Mouse (Mus musculus) stomach, embryonic 15.5 days (tissue): Measurements from ENCODE around the gene Gm49673. TPM values are rescaled to one million over a fixed set of nuclear protein-coding genes. Genes with fewer than 3 reads are reported as not detected.
"Not testable (repeated sequence)": the region's sequence is repeated elsewhere in the genome, so short reads cannot be mapped to it uniquely, and the experiment has no call there.

Experiments used
- ATAC-seq: fragments of 200-750 bp; cut with Nextera tagmentation; 2 replicates; pipeline ENCODE4 v1.8.0; 2017; ENCODE audit warnings: low read depth, moderate number of reproducible peaks, moderate TSS enrichment; ENCODE audit not compliant: insufficient read depth, low FRiP score
- H3K27ac ChIP-seq: fragments of 300-500 bp; sonication (generic); 2 replicates; pipeline ENCODE4 v1.5.1; 2015; ENCODE audit warnings: mild to moderate bottlenecking, inconsistent platforms
- H3K27me3 ChIP-seq: fragments of 300-500 bp; sonication (generic); replicated peaks from 2 replicates; pipeline ENCODE4 v1.6.1; 2015; ENCODE audit warnings: inconsistent platforms
- H3K36me3 ChIP-seq: fragments of 300-500 bp; sonication (generic); 2 replicates; pipeline ENCODE4 v1.6.1; 2015; ENCODE audit warnings: inconsistent platforms
- H3K4me1 ChIP-seq: fragments of 300-500 bp; sonication (generic); 2 replicates; pipeline ENCODE4 v1.6.1; 2015; ENCODE audit warnings: inconsistent platforms
- H3K4me2 ChIP-seq: fragments of 300-500 bp; sonication (generic); 2 replicates; pipeline ENCODE4 v1.6.1; 2015; ENCODE audit warnings: mild to moderate bottlenecking, inconsistent platforms
- H3K4me3 ChIP-seq: fragments of 300-500 bp; sonication (generic); replicated peaks from 2 replicates; pipeline ENCODE4 v1.5.1; 2015; ENCODE audit warnings: inconsistent platforms
- H3K9ac ChIP-seq: fragments of 300-500 bp; sonication (generic); 2 replicates; pipeline ENCODE4 v1.6.1; 2015; ENCODE audit warnings: inconsistent platforms
- H3K9me3 ChIP-seq: fragments of 300-500 bp; sonication (generic); 2 replicates; pipeline ENCODE4 v1.6.1; 2016; ENCODE audit warnings: inconsistent platforms
- WGBS: fragments of 180-500 bp; shearing (Covaris S2); methylation state at CpG from one replicate; pipeline ENCODE4 v1.1.7; 2015; 5-methylcytosine and 5-hydroxymethylcytosine counted together
- polyA plus RNA-seq: library from polyadenylated mRNA; unstranded; fragments of >200 nt; fragmentation: Nextera tagmentation; extraction: Ambion mirVana; gene quantifications from 2 replicates; pipeline ENCODE4 v1.2.1, GENCODE M21; 2015

Gm49673 gene
- 0.18 and 0.24 TPM in 2 replicates for polyA plus RNA-seq

DNA sequence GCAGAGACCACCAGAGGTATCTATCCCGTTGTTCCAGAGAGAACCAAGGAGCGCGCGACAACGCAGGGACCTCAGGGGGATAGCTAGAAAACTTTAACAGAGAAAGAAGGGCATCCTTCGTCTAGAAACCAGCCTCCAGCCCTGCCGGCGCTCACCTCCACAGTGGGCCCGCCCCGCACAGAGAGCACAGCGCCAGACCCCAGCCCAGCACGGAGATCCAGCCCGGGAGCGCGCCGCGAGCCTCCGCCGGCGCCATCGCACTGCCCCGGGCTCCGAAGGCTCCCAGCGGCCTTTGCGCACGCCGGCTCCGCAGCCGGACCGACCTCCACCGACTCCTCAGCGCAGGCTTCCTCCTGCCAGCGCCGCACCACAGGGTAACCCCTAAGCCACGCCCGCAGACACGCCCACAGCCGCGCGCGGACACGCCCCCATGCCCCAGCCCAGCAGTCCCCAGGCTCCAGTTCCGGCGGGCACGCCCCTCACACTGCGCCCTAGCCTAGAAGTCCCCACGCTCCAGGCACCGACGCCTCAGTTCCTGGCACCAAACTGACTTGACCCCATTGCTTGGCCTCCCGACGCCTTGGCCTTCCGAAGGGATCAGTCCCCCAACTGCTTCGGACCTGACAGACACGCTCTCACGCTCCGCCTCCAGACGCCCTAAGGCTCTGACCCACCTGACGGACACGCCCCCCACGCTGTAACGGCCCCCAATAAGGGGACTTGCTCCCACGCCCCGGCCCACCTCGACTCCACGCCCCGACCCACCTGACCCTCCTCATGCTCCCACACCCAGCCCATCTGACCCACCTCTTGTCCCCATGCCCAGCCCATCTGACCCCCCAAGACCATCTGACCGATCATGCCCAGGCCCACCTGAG is at the start of gene Gm49673, which contains the start of gene Rnaset2a:
Gene Gm49673 (minus strand): TSS at position 350 of the 878 bp plus-strand sequence.
Gene Rnaset2a (minus strand): TSS at position 659 of the 878 bp plus-strand sequence.
- H3K9me3 ChIP-seq, H3K27me3 ChIP-seq, H3K4me1 ChIP-seq, H3K36me3 ChIP-seq: not testable (repeated sequence)
- peak within 1 kb of the TSS; percentile 57 for H3K4me3 ChIP-seq
- WGBS: 2% methylated on average over 52 of the region's 67 CpGs
- 0 out of 2 replicates have a peak within 1 kb of the TSS, but pooled peaks have one; percentile 4 for H3K27ac ChIP-seq
- peak; percentile 99 for ATAC-seq
- peak within 1 kb of the TSS; percentile 57 for H3K4me2 ChIP-seq
- H3K9ac ChIP-seq: peak within 1 kb of the TSS; percentile 52; the same call in 1 of the 2 replicates

DNA sequence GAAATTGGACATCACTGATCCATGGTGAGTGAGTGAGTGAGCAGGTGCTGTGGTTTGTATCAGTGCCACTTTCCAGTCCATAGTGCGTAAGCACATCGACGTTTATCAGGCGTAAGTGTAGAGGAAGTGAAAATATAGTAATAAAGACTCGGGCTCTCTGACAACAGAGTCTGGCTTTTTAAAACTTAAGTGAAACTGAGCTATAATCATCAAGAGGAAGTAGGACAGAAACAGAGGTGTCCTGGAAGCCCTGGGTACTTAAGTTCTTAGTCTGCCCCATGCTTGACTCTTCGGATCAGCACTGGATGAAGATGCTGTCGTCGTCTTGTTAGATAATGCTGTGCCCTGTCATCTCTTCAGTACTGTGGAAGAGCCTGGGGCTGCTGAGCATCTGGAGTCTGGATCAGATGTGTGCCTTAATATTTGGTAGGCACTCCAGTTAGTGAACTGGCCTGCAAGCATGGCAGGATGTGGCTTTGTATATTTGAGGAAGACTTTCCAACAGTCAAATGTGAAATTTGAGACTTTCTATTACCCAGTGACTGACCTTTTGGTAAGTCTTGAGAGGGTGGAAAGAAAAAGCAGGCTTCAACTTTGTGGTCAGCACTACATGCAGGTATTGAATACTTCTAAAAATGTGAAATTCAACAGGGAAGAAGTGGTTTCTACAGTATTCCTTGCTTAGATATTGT is 48.2 kb upstream of the Gm49673 start:
- Histone ChIP-seq H3K4me3 (no peak overlapping the region), H3K27me3 (no peaks in the 10 kb centered on the region), H3K36me3 (peaks cover 15% of the 10 kb centered on the region; the same call in 1 of the 2 replicates), H3K9me3 (no peaks in the 10 kb centered on the region), H3K27ac (no peak overlapping the region), H3K4me1 (no peaks in the 10 kb centered on the region), H3K9ac (no peak overlapping the region), H3K4me2 (no peak overlapping the region)
- no peak for ATAC-seq
- 83% methylated on average over 8 of the region's 8 CpGs for WGBS

DNA sequence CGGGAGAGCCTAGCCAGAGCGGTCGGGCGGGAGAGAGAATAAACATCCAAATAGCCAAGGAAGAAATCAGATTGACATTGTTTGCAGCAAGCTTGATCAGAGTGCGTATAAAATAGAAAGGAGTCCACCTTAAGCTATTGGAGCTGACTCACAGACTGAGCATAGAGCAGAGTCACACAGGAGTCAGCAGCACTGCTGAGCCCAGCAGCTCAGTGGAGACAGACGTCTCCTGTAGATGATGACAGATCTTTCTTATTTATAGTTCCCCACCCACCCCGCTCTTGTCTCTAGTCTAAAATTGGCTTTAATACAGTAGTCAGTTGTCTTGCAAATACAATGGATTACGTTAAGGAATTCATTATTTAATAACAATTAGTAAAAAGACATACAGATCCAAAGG is 46.1 kb upstream of the Gm49673 start:
- peaks cover 24% of the 10 kb centered on the region for H3K36me3 ChIP-seq
- no peak for ATAC-seq
- H3K27me3 ChIP-seq: no peaks in the 10 kb centered on the region
- H3K9me3 ChIP-seq: no peaks in the 10 kb centered on the region
- no peak overlapping the region for H3K27ac ChIP-seq
- no peak overlapping the region for H3K9ac ChIP-seq
- no peaks in the 10 kb centered on the region for H3K4me1 ChIP-seq
- no peak overlapping the region for H3K4me2 ChIP-seq
- 78% methylated on average over 8 of the region's 8 CpGs for WGBS
- H3K4me3 ChIP-seq: no peak overlapping the region

DNA sequence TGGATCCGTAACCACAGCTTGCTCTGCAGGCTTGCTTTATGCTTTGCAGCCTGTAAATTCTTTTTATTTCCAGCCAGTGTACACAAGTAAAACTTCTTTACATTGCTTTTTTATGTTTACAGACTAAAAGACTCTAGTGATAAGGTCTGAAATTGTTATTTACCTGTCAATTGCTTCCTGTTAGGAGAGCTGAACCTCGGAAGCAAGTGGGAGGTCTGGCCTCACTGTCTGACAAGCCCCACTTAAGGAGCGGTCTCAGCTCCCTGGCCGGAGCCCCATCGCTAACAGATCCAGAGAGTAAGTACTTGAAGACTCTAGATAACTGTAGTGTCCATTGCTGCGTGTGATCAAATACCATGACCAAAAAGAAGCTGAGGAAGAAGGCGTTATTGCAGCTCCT is 36.6 kb upstream of the Gm49673 start:
- H3K4me3 ChIP-seq: no peak overlapping the region
- no peak overlapping the region for H3K27ac ChIP-seq
- no peaks in the 10 kb centered on the region for H3K9me3 ChIP-seq
- H3K4me1 ChIP-seq: no peaks in the 10 kb centered on the region
- no peak for ATAC-seq
- H3K9ac ChIP-seq: no peak overlapping the region
- H3K27me3 ChIP-seq: no peaks in the 10 kb centered on the region
- WGBS: 78% methylated on average over 7 of the region's 7 CpGs
- H3K36me3 ChIP-seq: peaks cover 27% of the 10 kb centered on the region
- H3K4me2 ChIP-seq: no peak overlapping the region

DNA sequence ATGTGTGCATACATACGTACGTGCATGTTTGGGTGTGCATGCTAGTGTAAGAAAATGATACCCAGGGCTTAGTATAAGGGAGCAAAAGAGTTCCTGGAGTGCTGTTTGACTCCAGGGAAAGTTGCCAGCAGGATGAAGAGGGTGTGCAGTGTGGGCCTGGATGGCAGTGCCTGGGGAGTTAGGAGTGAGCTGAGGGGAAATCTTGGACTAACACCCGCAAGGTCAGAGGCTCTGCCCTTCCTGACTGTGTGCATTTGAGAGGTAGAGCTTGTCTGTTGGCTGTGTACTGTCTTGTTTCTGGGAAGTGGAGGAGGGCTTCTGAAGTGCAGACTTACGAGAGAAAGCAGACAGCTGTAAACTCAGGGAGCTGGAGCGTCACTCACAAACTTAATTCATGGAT is 36.2 kb upstream of the Gm49673 start:
- Histone ChIP-seq H3K27me3 (no peaks in the 10 kb centered on the region), H3K9me3 (no peaks in the 10 kb centered on the region), H3K4me3 (no peak overlapping the region), H3K27ac (no peak overlapping the region), H3K36me3 (peaks cover 26% of the 10 kb centered on the region), H3K4me2 (no peak overlapping the region), H3K4me1 (no peaks in the 10 kb centered on the region), H3K9ac (no peak overlapping the region)
- no peak for ATAC-seq
- WGBS: 85% methylated on average over 5 of the region's 5 CpGs

DNA sequence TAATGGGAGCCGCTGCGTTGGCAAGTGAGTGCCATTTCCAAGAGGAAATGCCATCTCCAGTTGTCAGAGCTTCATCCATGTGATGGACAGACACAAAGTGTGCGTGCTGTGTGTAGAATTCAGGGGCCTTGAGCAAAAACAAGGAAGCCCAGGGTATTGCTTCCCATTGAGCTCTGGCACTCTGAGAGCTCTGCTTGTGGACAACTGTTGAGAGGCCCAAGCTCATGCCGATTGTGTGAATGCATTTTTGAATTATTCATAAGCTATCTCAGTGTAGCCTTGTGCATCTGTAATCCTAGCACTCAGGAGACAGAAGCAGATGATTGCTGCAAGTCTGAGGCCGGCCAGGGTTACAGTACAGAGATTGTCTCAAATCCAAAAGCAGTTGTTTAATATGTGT is 29.5 kb upstream of the Gm49673 start:
- 96% methylated on average over 5 of the region's 5 CpGs for WGBS
- no peak overlapping the region for H3K4me3 ChIP-seq
- no peaks in the 10 kb centered on the region for H3K27me3 ChIP-seq
- no peaks in the 10 kb centered on the region for H3K9me3 ChIP-seq
- H3K9ac ChIP-seq: no peak overlapping the region
- peaks cover 36% of the 10 kb centered on the region for H3K36me3 ChIP-seq
- no peak overlapping the region for H3K4me2 ChIP-seq
- H3K27ac ChIP-seq: no peak overlapping the region
- ATAC-seq: no peak
- no peaks in the 10 kb centered on the region for H3K4me1 ChIP-seq

DNA sequence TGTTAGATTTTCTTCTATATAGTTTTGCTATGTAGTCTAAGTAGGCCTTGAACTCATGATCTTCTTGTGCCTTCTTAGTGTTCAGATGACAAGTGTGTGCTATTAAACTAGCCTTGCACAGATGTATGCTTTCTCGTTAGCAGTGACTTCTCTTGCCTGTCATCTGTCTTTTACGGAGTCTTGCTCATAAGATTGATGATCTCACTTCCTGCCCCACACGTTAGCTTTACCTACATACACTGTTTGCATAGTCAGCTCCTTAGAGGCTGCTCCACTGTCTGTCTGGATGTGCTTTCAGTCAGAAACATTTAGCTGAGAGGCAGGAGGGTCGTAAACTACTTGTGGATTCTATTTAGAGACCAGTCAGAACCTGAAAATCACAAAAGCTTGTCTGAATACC is 23.5 kb upstream of the Gm49673 start:
- Histone ChIP-seq H3K9me3 (no peaks in the 10 kb centered on the region), H3K4me2 (no peak overlapping the region), H3K4me1 (no peaks in the 10 kb centered on the region), H3K27me3 (no peaks in the 10 kb centered on the region), H3K36me3 (peaks cover 31% of the 10 kb centered on the region), H3K9ac (no peak overlapping the region), H3K4me3 (no peak overlapping the region), H3K27ac (no peak overlapping the region)
- ATAC-seq: no peak
- 43% methylated on average over 4 of the region's 4 CpGs for WGBS

DNA sequence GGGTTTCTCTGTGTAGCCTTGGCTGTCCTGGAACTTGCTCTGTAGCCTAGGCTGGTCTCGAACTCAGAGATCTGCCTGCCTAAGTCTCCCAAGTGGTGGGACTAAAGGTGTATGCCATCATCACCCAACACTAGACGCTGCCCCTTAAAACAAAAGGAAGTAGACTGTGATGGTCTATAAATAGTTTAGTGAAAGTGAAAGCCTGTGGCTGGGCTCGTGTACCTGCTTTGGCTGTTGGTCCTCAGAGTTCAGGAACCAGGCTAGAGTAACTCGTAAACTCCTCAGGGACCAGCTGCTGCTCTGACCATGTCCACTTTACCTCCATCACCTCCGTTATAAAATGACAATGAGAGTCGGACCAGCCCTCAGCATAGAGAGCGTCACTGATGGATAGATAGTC is 22.7 kb upstream of the Gm49673 start:
- Histone ChIP-seq H3K27ac (no peak overlapping the region), H3K9me3 (no peaks in the 10 kb centered on the region), H3K4me2 (no peak overlapping the region), H3K27me3 (no peaks in the 10 kb centered on the region), H3K4me3 (no peak overlapping the region), H3K4me1 (no peaks in the 10 kb centered on the region), H3K9ac (no peak overlapping the region), H3K36me3 (peaks cover 24% of the 10 kb centered on the region)
- no peak for ATAC-seq
- WGBS: 88% methylated on average over 7 of the region's 7 CpGs

DNA sequence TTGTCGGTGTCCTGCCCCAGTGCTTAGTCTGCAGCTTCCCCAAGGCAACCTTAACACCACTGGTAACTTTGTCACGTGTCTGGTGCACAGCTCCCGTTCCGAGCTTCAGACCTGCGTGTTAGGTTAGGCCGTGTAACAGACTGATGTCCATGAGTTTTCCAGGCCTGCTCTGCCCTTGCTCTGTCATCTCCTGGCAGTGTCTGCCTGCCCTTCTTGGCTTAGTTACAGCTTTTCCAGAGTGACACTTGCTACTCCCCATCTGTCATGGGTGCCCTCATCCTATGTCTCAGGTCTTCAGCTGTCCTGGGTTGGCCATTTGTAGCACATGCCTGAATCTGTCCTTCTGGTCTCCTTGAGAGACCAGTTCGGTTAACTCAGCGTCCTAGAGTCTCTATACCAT is 19.8 kb upstream of the Gm49673 start:
- WGBS: 87% methylated on average over 7 of the region's 8 CpGs
- not testable (repeated sequence) for ATAC-seq

DNA sequence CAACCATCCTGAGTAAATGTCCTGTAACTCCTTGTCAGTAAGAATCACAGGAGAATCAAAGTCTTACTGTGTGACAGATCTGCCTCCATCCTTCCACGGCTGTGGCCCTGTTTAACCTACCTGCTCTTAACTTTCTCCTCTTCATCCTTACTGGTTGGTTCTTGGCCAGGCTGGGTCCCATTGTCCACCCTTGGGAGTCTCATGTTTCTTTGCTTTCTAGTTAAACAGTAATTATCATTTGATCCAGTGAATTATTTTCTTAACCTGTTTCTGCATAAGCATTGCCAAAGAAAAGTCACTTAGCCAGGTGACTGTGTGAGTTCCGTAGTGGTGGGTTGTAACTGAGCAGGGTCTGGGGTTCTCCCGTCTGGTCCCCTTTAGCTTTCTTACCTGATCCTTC is 18.9 kb upstream of the Gm49673 start:
- H3K4me1 ChIP-seq, H3K9ac ChIP-seq, H3K9me3 ChIP-seq, H3K4me3 ChIP-seq, H3K27me3 ChIP-seq, H3K27ac ChIP-seq, H3K36me3 ChIP-seq, ATAC-seq: not testable (repeated sequence)
- 24% methylated on average over 2 of the region's 3 CpGs for WGBS
- H3K4me2 ChIP-seq: peak overlapping the region; percentile 34

More for the DNA sequence above, 19.8 kb upstream of the Gm49673 start:
- H3K9ac ChIP-seq, H3K4me2 ChIP-seq, H3K27me3 ChIP-seq, H3K9me3 ChIP-seq, H3K27ac ChIP-seq, H3K4me3 ChIP-seq, H3K4me1 ChIP-seq: not testable (repeated sequence)
- H3K36me3 ChIP-seq: peaks cover 15% of the 10 kb centered on the region

DNA sequence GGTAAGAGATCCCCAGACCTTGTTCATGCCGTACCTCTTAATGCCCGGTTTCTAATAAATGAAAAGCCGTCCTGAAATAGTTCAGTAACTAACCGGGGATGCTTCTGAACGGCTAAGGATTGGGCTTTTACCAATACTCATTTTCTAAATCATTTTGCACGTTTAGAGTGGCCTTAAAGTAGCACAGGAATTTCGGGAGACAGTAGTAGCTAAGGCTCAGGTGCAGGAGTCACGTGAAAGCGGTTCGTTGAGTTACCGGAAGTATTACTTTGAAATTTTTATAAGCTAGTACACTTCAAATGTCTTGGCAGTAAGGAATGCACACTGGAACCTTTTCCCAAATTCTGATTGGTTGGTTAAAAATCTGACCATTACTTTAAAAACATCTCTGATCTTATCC is 18.4 kb upstream of the Gm49673 start:
- H3K27ac ChIP-seq, H3K27me3 ChIP-seq, ATAC-seq, H3K9ac ChIP-seq, H3K9me3 ChIP-seq, H3K36me3 ChIP-seq, H3K4me1 ChIP-seq: not testable (repeated sequence)
- H3K4me3 ChIP-seq: peak overlapping the region; percentile 53
- H3K4me2 ChIP-seq: peak overlapping the region; percentile 34; the same call in 1 of the 2 replicates
- WGBS: 0% methylated on average over 11 of the region's 11 CpGs

DNA sequence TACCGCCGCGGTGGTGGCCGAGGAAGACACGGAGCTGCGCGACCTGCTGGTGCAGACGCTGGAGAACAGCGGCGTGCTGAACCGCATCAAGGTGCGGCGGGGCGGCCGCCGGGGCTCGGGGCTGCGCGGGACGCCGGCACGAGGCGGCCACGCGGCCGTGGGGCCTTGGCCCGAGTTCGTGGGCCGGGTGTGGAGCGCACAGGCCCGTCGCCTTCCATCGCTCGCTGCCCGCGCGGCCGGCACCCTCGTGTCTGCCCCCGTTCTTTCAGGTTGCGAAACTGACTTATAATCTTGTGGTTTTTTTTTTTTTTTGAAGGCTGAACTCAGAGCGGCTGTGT is 18.0 kb upstream of the Gm49673 start:
- not testable (repeated sequence) for H3K27me3 ChIP-seq, H3K27ac ChIP-seq, ATAC-seq, H3K36me3 ChIP-seq, H3K4me1 ChIP-seq, H3K9ac ChIP-seq, H3K9me3 ChIP-seq
- Histone ChIP-seq H3K4me2 (peak overlapping the region; percentile 34), H3K4me3 (peak overlapping the region; percentile 53)
- WGBS: 0% methylated on average over 40 of the region's 42 CpGs
